Mouse (Mus musculus): ENCODE data around the gene Hnrnpa0. TPM values are rescaled to one million over a fixed set of nuclear protein-coding genes. Genes with fewer than 3 reads are reported as not detected.

The Hnrnpa0 gene
- polyA plus RNA-seq (2014; fragmentation: Nextera tagmentation; extraction: Ambion mirVana), result 18.2 and 21.7 TPM in 2 replicates

DNA sequence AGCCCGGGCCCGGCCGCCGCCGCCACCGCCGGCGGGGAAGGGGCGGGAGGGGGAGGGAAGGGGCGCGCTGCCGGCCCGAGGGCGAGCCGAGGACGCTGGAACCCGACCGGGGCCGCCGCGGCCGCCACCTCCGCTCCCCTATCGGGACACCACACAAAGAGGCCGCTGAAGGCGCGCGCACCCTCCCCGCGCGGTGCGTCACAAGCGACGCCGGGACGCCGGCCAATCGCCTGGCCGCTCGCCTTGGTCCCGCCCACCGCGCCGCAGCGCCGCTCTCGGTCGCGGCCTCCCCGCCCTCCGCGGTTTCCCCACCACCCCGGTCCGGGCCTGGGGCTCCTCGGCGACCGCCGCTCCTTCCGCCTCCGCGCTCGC is at the start of gene Hnrnpa0:
Hnrnpa0 (minus strand) TSS at position 161 of the 372 bp plus-strand sequence.
- no peaks in the 10 kb centered on the region for H3K27me3 ChIP-seq (ENCODE audit: control insufficient read depth, insufficient read depth, low read length)
- H3K4me3 ChIP-seq (ENCODE audit: low read depth, low read length), result peak within 1 kb of the TSS; percentile 98
- peak within 1 kb of the TSS; percentile 75 for H3K4me2 ChIP-seq
- H3K4me1 ChIP-seq (ENCODE audit: control insufficient read depth, insufficient read depth, low read length), result peaks cover 12% of the 10 kb centered on the region; the same call in 1 of the 2 replicates
- no peaks in the 10 kb centered on the region for H3K9me3 ChIP-seq (replicated peaks; ENCODE audit: control insufficient read depth, low read length)
- H3K9ac ChIP-seq (ENCODE audit: low read depth, low read length), result peak within 1 kb of the TSS; percentile 100
- peak; percentile 95 for ATAC-seq (replicated peaks; ENCODE audit: insufficient number of reproducible peaks, low FRiP score, low TSS enrichment)
- WGBS (ENCODE audit: insufficient replicate concordance), result under 1% methylated on average over 51 of the region's 62 CpGs
- peaks cover 4% of the 10 kb centered on the region; the same call in 1 of the 2 replicates for H3K36me3 ChIP-seq (ENCODE audit: control insufficient read depth, insufficient read depth, low read length)
- H3K27ac ChIP-seq (ENCODE audit: low read depth, low read length), result peak within 1 kb of the TSS; percentile 100

GRCm38 (mm10) chr13:58177511-58178208 is 49.3 kb upstream of the Hnrnpa0 start:
- 88% methylated on average over 9 of the region's 9 CpGs for WGBS (ENCODE audit: insufficient replicate concordance)
- Histone ChIP-seq H3K4me1 (ENCODE audit: control insufficient read depth, insufficient read depth, low read length) (no peaks in the 10 kb centered on the region), H3K27ac (ENCODE audit: low read depth, low read length) (no peak overlapping the region), H3K9ac (ENCODE audit: low read depth, low read length) (no peak overlapping the region), H3K4me2 (no peak overlapping the region), H3K27me3 (ENCODE audit: control insufficient read depth, insufficient read depth, low read length) (no peaks in the 10 kb centered on the region), H3K4me3 (ENCODE audit: low read depth, low read length) (no peak overlapping the region), H3K36me3 (ENCODE audit: control insufficient read depth, insufficient read depth, low read length) (peaks cover 22% of the 10 kb centered on the region), H3K9me3 (replicated peaks; ENCODE audit: control insufficient read depth, low read length) (no peaks in the 10 kb centered on the region)
- no peak for ATAC-seq (replicated peaks; ENCODE audit: insufficient number of reproducible peaks, low FRiP score, low TSS enrichment)

DNA sequence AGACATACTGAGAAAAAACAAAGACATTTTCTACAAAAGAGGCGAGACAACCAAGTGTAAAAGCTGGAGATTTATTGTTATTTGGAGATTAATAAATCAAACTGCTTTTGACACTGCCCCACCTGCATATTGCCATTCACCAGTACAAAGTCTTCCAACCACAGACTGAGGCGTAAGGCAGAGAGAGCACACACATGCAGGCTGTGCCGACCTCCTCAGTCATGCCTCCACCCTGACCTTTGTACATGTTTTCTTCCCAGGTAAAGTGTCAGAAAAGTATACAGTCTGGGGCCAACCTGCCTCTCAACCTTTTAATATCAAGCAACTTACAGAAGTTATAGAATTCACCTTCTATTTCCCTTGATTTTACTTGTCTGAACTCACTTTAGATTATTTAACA is 47.7 kb upstream of the Hnrnpa0 start:
- Histone ChIP-seq H3K36me3 (ENCODE audit: control insufficient read depth, insufficient read depth, low read length) (peaks cover 19% of the 10 kb centered on the region), H3K4me2 (no peak overlapping the region), H3K27me3 (ENCODE audit: control insufficient read depth, insufficient read depth, low read length) (no peaks in the 10 kb centered on the region), H3K4me3 (ENCODE audit: low read depth, low read length) (no peak overlapping the region), H3K4me1 (ENCODE audit: control insufficient read depth, insufficient read depth, low read length) (no peaks in the 10 kb centered on the region), H3K9ac (ENCODE audit: low read depth, low read length) (no peak overlapping the region), H3K9me3 (replicated peaks; ENCODE audit: control insufficient read depth, low read length) (no peaks in the 10 kb centered on the region), H3K27ac (ENCODE audit: low read depth, low read length) (no peak overlapping the region)
- WGBS (ENCODE audit: insufficient replicate concordance), result 85% methylated on average over 3 of the region's 3 CpGs
- no peak for ATAC-seq (replicated peaks; ENCODE audit: insufficient number of reproducible peaks, low FRiP score, low TSS enrichment)

DNA sequence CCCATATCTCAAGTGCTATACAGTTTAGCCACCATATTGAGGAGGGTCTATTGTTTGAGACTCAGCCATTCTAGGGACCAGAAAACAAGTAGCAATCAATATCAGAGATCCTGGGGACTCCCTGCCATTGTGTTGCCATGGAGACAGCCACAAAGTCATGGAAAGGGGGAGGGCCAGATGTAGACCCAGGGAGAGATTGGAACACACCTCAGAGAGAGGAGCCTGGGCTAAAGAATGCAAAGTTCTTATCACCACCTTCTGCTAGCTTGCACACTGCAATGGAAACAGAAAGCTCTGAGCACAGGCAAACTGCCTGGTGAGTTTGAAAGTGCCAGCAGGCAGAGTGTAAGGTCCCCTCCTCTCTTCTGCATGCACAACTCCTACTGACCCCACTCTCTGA is 39.8 kb upstream of the Hnrnpa0 start:
- Histone ChIP-seq H3K9me3 (replicated peaks; ENCODE audit: control insufficient read depth, low read length) (no peaks in the 10 kb centered on the region), H3K27ac (ENCODE audit: low read depth, low read length) (no peak overlapping the region), H3K36me3 (ENCODE audit: control insufficient read depth, insufficient read depth, low read length) (peaks cover 2% of the 10 kb centered on the region), H3K4me1 (ENCODE audit: control insufficient read depth, insufficient read depth, low read length) (no peaks in the 10 kb centered on the region), H3K9ac (ENCODE audit: low read depth, low read length) (no peak overlapping the region), H3K4me2 (no peak overlapping the region), H3K4me3 (ENCODE audit: low read depth, low read length) (no peak overlapping the region), H3K27me3 (ENCODE audit: control insufficient read depth, insufficient read depth, low read length) (no peaks in the 10 kb centered on the region)
- ATAC-seq (replicated peaks; ENCODE audit: insufficient number of reproducible peaks, low FRiP score, low TSS enrichment), result no peak

GRCm38 (mm10) chr13:58163343-58163742 is 35.0 kb upstream of the Hnrnpa0 start:
- H3K27me3 ChIP-seq (ENCODE audit: control insufficient read depth, insufficient read depth, low read length), result no peaks in the 10 kb centered on the region
- WGBS (ENCODE audit: insufficient replicate concordance), result 95% methylated on average over 12 of the region's 12 CpGs
- H3K9ac ChIP-seq (ENCODE audit: low read depth, low read length), result no peak overlapping the region
- H3K4me1 ChIP-seq (ENCODE audit: control insufficient read depth, insufficient read depth, low read length), result 0 out of 2 replicates have a peak, but pooled peaks cover 2% of the 10 kb centered on the region
- H3K9me3 ChIP-seq (replicated peaks; ENCODE audit: control insufficient read depth, low read length), result peaks cover 2% of the 10 kb centered on the region
- no peak overlapping the region for H3K4me3 ChIP-seq (ENCODE audit: low read depth, low read length)
- no peak for ATAC-seq (replicated peaks; ENCODE audit: insufficient number of reproducible peaks, low FRiP score, low TSS enrichment)
- no peak overlapping the region for H3K4me2 ChIP-seq
- H3K36me3 ChIP-seq (ENCODE audit: control insufficient read depth, insufficient read depth, low read length), result peaks cover 10% of the 10 kb centered on the region
- H3K27ac ChIP-seq (ENCODE audit: low read depth, low read length), result no peak overlapping the region

DNA sequence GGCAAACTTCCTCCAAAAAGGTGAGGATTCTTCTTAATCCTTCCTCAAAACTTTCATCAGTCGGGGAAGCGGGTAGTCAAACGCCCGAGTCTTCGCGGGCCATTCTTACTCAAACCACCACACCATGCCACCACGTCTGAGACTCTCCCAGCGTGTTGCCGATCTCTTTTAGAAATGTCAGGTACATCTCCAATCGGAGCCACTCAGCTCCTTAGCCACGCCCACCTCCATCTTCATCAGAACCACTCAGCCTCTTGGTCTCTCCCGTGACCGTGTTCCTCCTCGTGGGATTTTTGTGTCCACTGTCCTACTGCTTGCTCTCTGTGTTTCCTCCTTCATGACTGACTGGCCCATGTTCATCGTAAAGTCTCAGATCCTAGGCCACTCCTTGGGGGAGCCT is 32.4 kb upstream of the Hnrnpa0 start:
- ATAC-seq (replicated peaks; ENCODE audit: insufficient number of reproducible peaks, low FRiP score, low TSS enrichment), result no peak
- Histone ChIP-seq H3K9ac (ENCODE audit: low read depth, low read length) (no peak overlapping the region), H3K27me3 (ENCODE audit: control insufficient read depth, insufficient read depth, low read length) (no peaks in the 10 kb centered on the region), H3K4me2 (no peak overlapping the region), H3K4me3 (ENCODE audit: low read depth, low read length) (no peak overlapping the region), H3K36me3 (ENCODE audit: control insufficient read depth, insufficient read depth, low read length) (peaks cover 10% of the 10 kb centered on the region), H3K4me1 (ENCODE audit: control insufficient read depth, insufficient read depth, low read length) (0 out of 2 replicates have a peak, but pooled peaks cover 7% of the 10 kb centered on the region), H3K27ac (ENCODE audit: low read depth, low read length) (no peak overlapping the region), H3K9me3 (replicated peaks; ENCODE audit: control insufficient read depth, low read length) (peaks cover 2% of the 10 kb centered on the region)
- WGBS (ENCODE audit: insufficient replicate concordance), result 89% methylated on average over 15 of the region's 15 CpGs

GRCm38 (mm10) chr13:58158099-58158912 is 29.9 kb upstream of the Hnrnpa0 start:
- Histone ChIP-seq H3K4me1 (ENCODE audit: control insufficient read depth, insufficient read depth, low read length) (0 out of 2 replicates have a peak, but pooled peaks cover 7% of the 10 kb centered on the region), H3K9me3 (replicated peaks; ENCODE audit: control insufficient read depth, low read length) (peaks cover 2% of the 10 kb centered on the region), H3K36me3 (ENCODE audit: control insufficient read depth, insufficient read depth, low read length) (peaks cover 10% of the 10 kb centered on the region), H3K4me3 (ENCODE audit: low read depth, low read length) (peak overlapping the region; percentile 71), H3K27me3 (ENCODE audit: control insufficient read depth, insufficient read depth, low read length) (no peaks in the 10 kb centered on the region), H3K27ac (ENCODE audit: low read depth, low read length) (no peak overlapping the region), H3K9ac (ENCODE audit: low read depth, low read length) (peak overlapping the region; percentile 59), H3K4me2 (peak overlapping the region; percentile 75)
- 12% methylated on average over 16 of the region's 16 CpGs for WGBS (ENCODE audit: insufficient replicate concordance)
- no peak for ATAC-seq (replicated peaks; ENCODE audit: insufficient number of reproducible peaks, low FRiP score, low TSS enrichment)

- Histone ChIP-seq H3K27me3 (ENCODE audit: control insufficient read depth, insufficient read depth, low read length) (no peaks in the 10 kb centered on the region), H3K9me3 (replicated peaks; ENCODE audit: control insufficient read depth, low read length) (peaks cover 2% of the 10 kb centered on the region), H3K4me2 (peak within 1 kb of the TSS; percentile 75), H3K36me3 (ENCODE audit: control insufficient read depth, insufficient read depth, low read length) (peaks cover 10% of the 10 kb centered on the region), H3K4me3 (ENCODE audit: low read depth, low read length) (peak within 1 kb of the TSS; percentile 71), H3K27ac (ENCODE audit: low read depth, low read length) (no peak within 1 kb of the TSS), H3K9ac (ENCODE audit: low read depth, low read length) (peak within 1 kb of the TSS; percentile 59), H3K4me1 (ENCODE audit: control insufficient read depth, insufficient read depth, low read length) (0 out of 2 replicates have a peak, but pooled peaks cover 7% of the 10 kb centered on the region)
- ATAC-seq (replicated peaks; ENCODE audit: insufficient number of reproducible peaks, low FRiP score, low TSS enrichment), result peak; percentile 74
- WGBS (ENCODE audit: insufficient replicate concordance), result under 1% methylated on average over 30 of the region's 30 CpGs
These were observed 29.2 kb upstream of the Hnrnpa0 start, which contains the start of gene Idnk for GRCm38 (mm10) chr13:58157447-58158098. Gene Idnk, plus strand, starts transcription at chr13:58157649.

Data from heart, embryonic 11.5 days (tissue).